In genomic region chr17:5830382-5830781, GRCm38 (mm10) we compare ENCODE assay signal across 24 mouse cellular contexts. TPM values are rescaled to one million over a fixed set of nuclear protein-coding genes. Genes with fewer than 3 reads are reported as not detected.
DNase-seq lines count a peak whose midpoint lies in the region; ATAC-seq and TF ChIP-seq lines count a peak whose summit lies in the region.
"Had no signal": no experiment of that assay in that cellular context is flagged by ENCODE, and none has a peak within 500 bp of the region (broad histone marks: within the 10 kb centered on the region; RNA-seq: fewer than 3 reads in every experiment).

No protein-coding gene starts in this region.

- TF ChIP-seq POLR2A in CH12.LX (IDR thresholded peaks at IDR 0.05; ENCODE audit: low read depth, low read length), result no peak

- no peak for TF ChIP-seq CTCF in CH12.LX (conservative IDR thresholded peaks at IDR 0.05 in 1 of 2, IDR thresholded peaks at IDR 0.05 in 1 of 2; ENCODE audit: low read depth in 2 of 2, low read length in 2 of 2)
- TF ChIP-seq CTCF in G1E (IDR thresholded peaks at IDR 0.05; ENCODE audit: low read depth, low read length), result no peak
- no peak for TF ChIP-seq CTCF in hindbrain, postnatal 0 days (IDR thresholded peaks at IDR 0.05; ENCODE audit: low read depth)

- no peak for DNase-seq in CH12.LX (ENCODE audit: extremely low read depth)
- no peak for DNase-seq in G1E (ENCODE audit: low spot score)
- DNase-seq in heart, adult 11 months, result no peak
- DNase-seq in hindbrain, postnatal 0 days (ENCODE audit: low spot score), result no peak
- DNase-seq in neural tube, embryonic 10.5 days (ENCODE audit: extremely low spot score, low spot score), result no peak
- DNase-seq: adrenal gland, postnatal 36 days; cerebellum, adult 11-12 months; cerebellum, postnatal 14 days; gastrocnemius, postnatal 36 days; kidney, adult 8-10 months; kidney, postnatal 14 days; layer of hippocampus, postnatal 36 days; lung, postnatal 36 days; right cerebral cortex, postnatal 25 days had no signal

- no peak for TF ChIP-seq EP300 in CH12.LX (IDR thresholded peaks at IDR 0.05; ENCODE audit: low read length)

- no peak for TF ChIP-seq RAD21 in CH12.LX (IDR thresholded peaks at IDR 0.05; ENCODE audit: low read depth, low read length)

- H3K4me2 ChIP-seq in CH12.LX (ENCODE audit: insufficient read depth, low read depth, poor library complexity, severe bottlenecking), result 0 out of 2 replicates have a peak overlapping the region, but pooled peaks have one; percentile 46
- H3K4me2 ChIP-seq in liver, embryonic 12.5 days, result peak overlapping the region; percentile 58
- no peak overlapping the region for H3K4me2 ChIP-seq in hindbrain, postnatal 0 days (ENCODE audit: low read depth, low read length)
- H3K4me2 ChIP-seq: embryonic facial prominence, embryonic 12.5 days; forebrain, embryonic 12.5 days; hindbrain, embryonic 13.5 days; limb, embryonic 13.5 days; lung, embryonic 15.5 days had no signal

- peak overlapping the region; percentile 46; the same call in 1 of the 2 replicates for H3K27ac ChIP-seq in CH12.LX (ENCODE audit: insufficient read depth, low read depth)
- peak overlapping the region; percentile 84 for H3K27ac ChIP-seq in liver, embryonic 12.5 days
- no peak overlapping the region for H3K27ac ChIP-seq in hindbrain, postnatal 0 days
- H3K27ac ChIP-seq: embryonic facial prominence, embryonic 12.5 days; forebrain, embryonic 12.5 days; hindbrain, embryonic 13.5 days; limb, embryonic 13.5 days; lung, embryonic 15.5 days had no signal

- H3K4me3 ChIP-seq in CH12.LX (replicated peaks in 1 of 3; ENCODE audit: low read depth in 2 of 3, low read length in 2 of 3, poor library complexity in 1 of 3) (no peak overlapping the region), G1E (ENCODE audit: low read depth, low read length) (no peak overlapping the region; the same call in 1 of the 2 replicates)
- no peak overlapping the region for H3K4me3 ChIP-seq in liver, embryonic 12.5 days
- no peak overlapping the region for H3K4me3 ChIP-seq in hindbrain, postnatal 0 days (ENCODE audit: low read length)
- H3K4me3 ChIP-seq: embryonic facial prominence, embryonic 12.5 days; erythroblast, embryonic 14.5 days; forebrain, embryonic 12.5 days; hindbrain, embryonic 13.5 days; limb, embryonic 13.5 days; lung, embryonic 15.5 days; midbrain, embryonic 10.5 days had no signal

- in situ Hi-C loops in CH12.LX (cut with MboI; ENCODE audit: low pct_ligation_motif_present, low pct_unique_long_range_greater_than_20kb, low sequenced_read_pairs), result loop anchor here (5.0 kb wide), 1 partner anchor 33 kb away; no protein-coding TSS in a partner anchor

- H3K79me2 ChIP-seq in CH12.LX (replicated peaks; ENCODE audit: control insufficient read depth, extremely low read depth, insufficient read depth, poor library complexity, severe bottlenecking), result no peaks in the 10 kb centered on the region; the same call in 1 of the 2 replicates

- ATAC-seq in G1E (ENCODE audit: extremely low read depth, insufficient number of reproducible peaks, low FRiP score, poor library complexity, severe bottlenecking), result peak; percentile 10; the same call in 1 of the 2 replicates
- peak; percentile 89 for ATAC-seq in liver, embryonic 12.5 days
- ATAC-seq in megakaryocyte, adult 5-6 weeks (ENCODE audit: poor library complexity, severe bottlenecking), result 0 out of 2 replicates have a peak, but pooled peaks have one; percentile 2
- ATAC-seq in hindbrain, postnatal 0 days, result no peak
- ATAC-seq: inflammation-experienced regulatory T-cells, adult 6 months had no signal

- 43% methylated on average over 2 of the region's 2 CpGs for WGBS in liver, embryonic 12.5 days (ENCODE audit: insufficient replicate concordance)
- WGBS in hindbrain, postnatal 0 days, result 82% methylated on average over 2 of the region's 2 CpGs

- dilution Hi-C loops in CH12.LX (cut with MboI; ENCODE audit: extremely low pct_ligation_motif_present, extremely low pct_unique_long_range_greater_than_20kb, low sequenced_read_pairs), result no loop called here

- no peak overlapping the region; the same call in 1 of the 2 replicates for H3K9ac ChIP-seq in CH12.LX (ENCODE audit: insufficient read depth, low read depth)
- peak overlapping the region; percentile 37; the same call in 1 of the 2 replicates for H3K9ac ChIP-seq in liver, embryonic 12.5 days
- H3K9ac ChIP-seq in hindbrain, postnatal 0 days (replicated peaks; ENCODE audit: low read length), result no peak overlapping the region
- H3K9ac ChIP-seq: embryonic facial prominence, embryonic 12.5 days; forebrain, embryonic 12.5 days; hindbrain, embryonic 13.5 days; limb, embryonic 13.5 days; lung, embryonic 15.5 days had no signal

- H3K36me3 ChIP-seq in CH12.LX (replicated peaks in 1 of 2; ENCODE audit: control insufficient read depth in 1 of 2, insufficient read depth in 1 of 2, low read length in 1 of 2) (peaks cover 4 to 16% of the 10 kb centered on the region in 2 experiments), G1E (replicated peaks) (peaks cover 6% of the 10 kb centered on the region)
- no peaks in the 10 kb centered on the region for H3K36me3 ChIP-seq in liver, embryonic 12.5 days
- H3K36me3 ChIP-seq in hindbrain, postnatal 0 days (ENCODE audit: insufficient read depth, low read length), result no peaks in the 10 kb centered on the region
- H3K36me3 ChIP-seq: embryonic facial prominence, embryonic 12.5 days; forebrain, embryonic 12.5 days; hindbrain, embryonic 13.5 days; limb, embryonic 13.5 days; lung, embryonic 15.5 days; midbrain, embryonic 10.5 days had no signal

- peaks cover 13% of the 10 kb centered on the region for H3K9me3 ChIP-seq in CH12.LX (replicated peaks; ENCODE audit: low read length)
- peaks cover 2% of the 10 kb centered on the region; the same call in 1 of the 2 replicates for H3K9me3 ChIP-seq in G1E (replicated peaks)
- no peaks in the 10 kb centered on the region for H3K9me3 ChIP-seq in liver, embryonic 12.5 days (replicated peaks)
- H3K9me3 ChIP-seq in hindbrain, postnatal 0 days (ENCODE audit: low read length), result no peaks in the 10 kb centered on the region
- H3K9me3 ChIP-seq: embryonic facial prominence, embryonic 12.5 days; forebrain, embryonic 12.5 days; hindbrain, embryonic 13.5 days; limb, embryonic 13.5 days; lung, embryonic 15.5 days; midbrain, embryonic 10.5 days had no signal

- H3K27me3 ChIP-seq in CH12.LX (replicated peaks), result no peaks in the 10 kb centered on the region
- H3K27me3 ChIP-seq in G1E (ENCODE audit: insufficient read depth, low read length), result no peaks in the 10 kb centered on the region
- H3K27me3 ChIP-seq in liver, embryonic 12.5 days (replicated peaks), result no peaks in the 10 kb centered on the region
- H3K27me3 ChIP-seq in hindbrain, postnatal 0 days (ENCODE audit: insufficient read depth, low read length), result no peaks in the 10 kb centered on the region
- H3K27me3 ChIP-seq: embryonic facial prominence, embryonic 12.5 days; forebrain, embryonic 12.5 days; hindbrain, embryonic 13.5 days; limb, embryonic 13.5 days; lung, embryonic 15.5 days had no signal

- H3K4me1 ChIP-seq in CH12.LX (ENCODE audit: control insufficient read depth in 1 of 2, insufficient read depth in 2 of 2) (peaks cover 20 to 39% of the 10 kb centered on the region in 2 experiments), G1E (ENCODE audit: insufficient read depth, low read depth, low read length) (peaks cover 51% of the 10 kb centered on the region)
- peaks cover 56% of the 10 kb centered on the region for H3K4me1 ChIP-seq in liver, embryonic 12.5 days
- H3K4me1 ChIP-seq in hindbrain, postnatal 0 days (ENCODE audit: insufficient read depth, low read length), result no peaks in the 10 kb centered on the region

TF ChIP-seq in CH12.LX, 34 proteins besides CTCF, POLR2A, EP300 and RAD21:
- TF ChIP-seq CHD1 (IDR thresholded peaks at IDR 0.05; ENCODE audit: low read depth, low read length) (no peak), UBTF (IDR thresholded peaks at IDR 0.05; ENCODE audit: low read depth, low read length) (no peak), NELFE (IDR thresholded peaks at IDR 0.05; ENCODE audit: low read depth, low read length) (no peak), MEF2A (IDR thresholded peaks at IDR 0.05; ENCODE audit: borderline replicate concordance, low read depth, low read length) (no peak), ELF1 (IDR thresholded peaks at IDR 0.05; ENCODE audit: low read depth, low read length) (no peak), MXI1 (IDR thresholded peaks at IDR 0.05; ENCODE audit: low read depth, low read length) (no peak), ZNF384 (IDR thresholded peaks at IDR 0.05; ENCODE audit: low read depth, low read length) (no peak)

RNA-seq across cellular contexts. Expression of gene Snx9, which starts 10.7 kb away (rescaled TPM):
- total RNA-seq in CH12.LX (2012; rRNA removed) (17.1 TPM in 2 replicates), CH12.LX (2014; rRNA removed) (16.3 and 17.0 TPM in 2 replicates), G1E (2014; fragmentation: Nextera tagmentation) (55.5 and 59.7 TPM in 2 replicates), G1E (2017) (41.1 and 46.7 TPM in 2 replicates)
- polyA plus RNA-seq in CH12.LX (2012; ENCODE audit: insufficient read length, low read depth) (26.3 and 29.7 TPM in 2 replicates), G1E (2012) (26.7 and 28.0 TPM in 2 replicates)
- 22.7 and 23.5 TPM in 2 replicates for polyA plus RNA-seq in liver, embryonic 12.5 days (2016; fragmentation: Nextera tagmentation; extraction: Ambion mirVana)
- total RNA-seq in megakaryocyte, adult 5-6 weeks (2015), result 51.4 and 51.8 TPM in 2 replicates
- 36.6 and 37.1 TPM in 2 replicates for total RNA-seq in megakaryocyte, adult 5-6 weeks (2017)
- total RNA-seq in hindbrain, postnatal 0 days (2014; rRNA removed), result 6.2 and 12.5 TPM in 2 replicates
- 6.7 and 7.0 TPM in 2 replicates for polyA plus RNA-seq in hindbrain, postnatal 0 days (2015; fragmentation: Nextera tagmentation; extraction: Ambion mirVana)
